Mouse (Mus musculus): ENCODE results near the gene 6030458C11Rik.
A peak's percentile ranks its signal among the peaks of the same experiment; 100 is the strongest.
"Not testable (repeated sequence)": the region's sequence is repeated elsewhere in the genome, so short reads cannot be mapped to it uniquely, and the experiment has no call there.

6030458C11Rik gene

GRCm38 (mm10) chr15:12822416-12823395 lies 1.7 kb downstream of the 6030458C11Rik start:
- DNase-seq (ENCODE audit: low spot score): no peak

GRCm38 (mm10) chr15:12817592-12817991 lies 6.9 kb downstream of the 6030458C11Rik start:
- DNase-seq (ENCODE audit: low spot score): no peak

- no peak for DNase-seq (ENCODE audit: low spot score)
These were observed 11.8 kb downstream of the 6030458C11Rik start for GRCm38 (mm10) chr15:12812646-12813045.

GRCm38 (mm10) chr15:12809305-12809704 lies 15.1 kb downstream of the 6030458C11Rik start:
- no peak for DNase-seq (ENCODE audit: low spot score)

GRCm38 (mm10) chr15:12807088-12807487 lies 17.4 kb downstream of the 6030458C11Rik start:
- DNase-seq (ENCODE audit: low spot score): no peak

- no peak for DNase-seq (ENCODE audit: low spot score)
These were observed 19.4 kb downstream of the 6030458C11Rik start for GRCm38 (mm10) chr15:12805071-12805470.

- DNase-seq (ENCODE audit: low spot score): not testable (repeated sequence)
These were observed 23.3 kb downstream of the 6030458C11Rik start for GRCm38 (mm10) chr15:12801142-12801506.

GRCm38 (mm10) chr15:12800405-12801141 lies 23.9 kb downstream of the 6030458C11Rik start:
- DNase-seq (ENCODE audit: low spot score): no peak

- no peak for DNase-seq (ENCODE audit: low spot score)
These were observed 26.4 kb downstream of the 6030458C11Rik start for GRCm38 (mm10) chr15:12798043-12798442.

GRCm38 (mm10) chr15:12795909-12796470 lies 28.5 kb downstream of the 6030458C11Rik start:
- DNase-seq (ENCODE audit: low spot score): no peak

GRCm38 (mm10) chr15:12795457-12795894 lies 29.0 kb downstream of the 6030458C11Rik start:
- DNase-seq (ENCODE audit: low spot score): peak; percentile 65

GRCm38 (mm10) chr15:12794311-12794710 lies 30.1 kb downstream of the 6030458C11Rik start:
- no peak for DNase-seq (ENCODE audit: low spot score)

- no peak for DNase-seq (ENCODE audit: low spot score)
These were observed 35.0 kb downstream of the 6030458C11Rik start for GRCm38 (mm10) chr15:12789406-12789867.

- DNase-seq (ENCODE audit: low spot score): no peak
These were observed 35.9 kb downstream of the 6030458C11Rik start for GRCm38 (mm10) chr15:12788536-12788935.

GRCm38 (mm10) chr15:12781729-12782326 lies 42.6 kb downstream of the 6030458C11Rik start:
- no peak for DNase-seq (ENCODE audit: low spot score)

GRCm38 (mm10) chr15:12781296-12781695 lies 43.2 kb downstream of the 6030458C11Rik start:
- no peak for DNase-seq (ENCODE audit: low spot score)

- no peak for DNase-seq (ENCODE audit: low spot score)
These were observed 50.2 kb downstream of the 6030458C11Rik start for GRCm38 (mm10) chr15:12774149-12774753.

- DNase-seq (ENCODE audit: low spot score): no peak
These were observed 53.5 kb downstream of the 6030458C11Rik start for GRCm38 (mm10) chr15:12770958-12771357.

- DNase-seq (ENCODE audit: low spot score): no peak
These were observed 57.6 kb downstream of the 6030458C11Rik start for GRCm38 (mm10) chr15:12766848-12767247.

GRCm38 (mm10) chr15:12763147-12763546 lies 61.3 kb downstream of the 6030458C11Rik start:
- no peak for DNase-seq (ENCODE audit: low spot score)

- no peak for DNase-seq (ENCODE audit: low spot score)
These were observed 62.1 kb downstream of the 6030458C11Rik start for GRCm38 (mm10) chr15:12762258-12762913.
